Mouse (Mus musculus) liver, embryonic 16.5 days (tissue): ENCODE data around the gene Fabp6. TPM values are rescaled to one million over a fixed set of nuclear protein-coding genes. Genes with fewer than 3 reads are reported as not detected.

Experiments
- ATAC-seq: fragments of 200-750 bp; cut with Nextera tagmentation; 2 replicates; pipeline ENCODE4 v1.8.0; 2017; ENCODE audit warnings: low read depth, mild to moderate bottlenecking, moderate number of reproducible peaks, moderate library complexity
- H3K27ac ChIP-seq: fragments of 300-500 bp; sonication (generic); 2 replicates; pipeline ENCODE4 v1.5.1; 2014; ENCODE audit warnings: mild to moderate bottlenecking, low read length
- H3K27me3 ChIP-seq: fragments of 300-500 bp; sonication (generic); 2 replicates; pipeline ENCODE4 v1.6.1; 2014; ENCODE audit warnings: low read depth, low read length, mixed read lengths; ENCODE audit not compliant: control insufficient read depth, insufficient read depth
- H3K36me3 ChIP-seq: fragments of 300-500 bp; sonication (generic); 2 replicates; pipeline ENCODE4 v1.6.1; 2014; ENCODE audit warnings: mild to moderate bottlenecking; ENCODE audit not compliant: control insufficient read depth, insufficient read depth
- H3K4me1 ChIP-seq: fragments of 300-500 bp; sonication (generic); 2 replicates; pipeline ENCODE4 v1.6.1; 2014; ENCODE audit warnings: low read depth, low read length, mixed read lengths; ENCODE audit not compliant: control insufficient read depth
- H3K4me2 ChIP-seq: fragments of 300-500 bp; sonication (generic); 2 replicates; pipeline ENCODE4 v1.6.1; 2014; ENCODE audit warnings: low read depth, low read length, mixed read lengths
- H3K4me3 ChIP-seq: fragments of 300-500 bp; sonication (generic); 2 replicates; pipeline ENCODE4 v1.5.1; 2014; ENCODE audit warnings: low read depth, mild to moderate bottlenecking, low read length
- H3K9ac ChIP-seq: fragments of 300-500 bp; sonication (generic); 2 replicates; pipeline ENCODE4 v1.6.1; 2014; ENCODE audit warnings: low read depth, low read length
- H3K9me3 ChIP-seq: fragments of 300-500 bp; sonication (generic); replicated peaks from 2 replicates; pipeline ENCODE4 v1.6.1; 2016; ENCODE audit warnings: low read length; ENCODE audit not compliant: control insufficient read depth
- WGBS: fragments of 180-500 bp; shearing (Covaris S2); extraction: QIAGEN DNeasy Blood & Tissue Kit; methylation state at CpG from one replicate; pipeline ENCODE4 v1.1.7; 2014; ENCODE audit not compliant: insufficient replicate concordance; 5-methylcytosine and 5-hydroxymethylcytosine counted together
- polyA plus RNA-seq: library from polyadenylated mRNA; unstranded; fragments of >200 nt; fragmentation: Nextera tagmentation; extraction: Ambion mirVana; gene quantifications from 2 replicates; pipeline ENCODE4 v1.2.1, GENCODE M21; 2015

Fabp6 gene
- polyA plus RNA-seq, 1 experiment from 2014 or later: not detected

GRCm38 (mm10) chr11:43610006-43610661, 8.8 kb upstream of the Fabp6 start:
- Histone ChIP-seq H3K4me2 (no peak overlapping the region), H3K4me3 (no peak overlapping the region), H3K9ac (no peak overlapping the region), H3K4me1 (no peaks in the 10 kb centered on the region), H3K36me3 (no peaks in the 10 kb centered on the region), H3K27ac (no peak overlapping the region), H3K9me3 (no peaks in the 10 kb centered on the region), H3K27me3 (no peaks in the 10 kb centered on the region)
- 65% methylated on average over 10 of the region's 10 CpGs for WGBS
- no peak for ATAC-seq

GRCm38 (mm10) chr11:43608440-43608839, 7.1 kb upstream of the Fabp6 start:
- Histone ChIP-seq H3K4me3 (no peak overlapping the region), H3K9ac (no peak overlapping the region), H3K36me3 (no peaks in the 10 kb centered on the region), H3K27ac (no peak overlapping the region), H3K4me2 (no peak overlapping the region), H3K9me3 (no peaks in the 10 kb centered on the region), H3K4me1 (no peaks in the 10 kb centered on the region), H3K27me3 (no peaks in the 10 kb centered on the region)
- ATAC-seq: no peak
- 60% methylated on average over 3 of the region's 3 CpGs for WGBS

GRCm38 (mm10) chr11:43605859-43606258, 4.5 kb upstream of the Fabp6 start:
- Histone ChIP-seq H3K27ac (no peak overlapping the region), H3K36me3 (no peaks in the 10 kb centered on the region), H3K9ac (no peak overlapping the region), H3K4me1 (no peaks in the 10 kb centered on the region), H3K4me3 (no peak overlapping the region), H3K27me3 (no peaks in the 10 kb centered on the region), H3K9me3 (no peaks in the 10 kb centered on the region), H3K4me2 (no peak overlapping the region)
- 64% methylated on average over 6 of the region's 6 CpGs for WGBS
- ATAC-seq: no peak

DNA sequence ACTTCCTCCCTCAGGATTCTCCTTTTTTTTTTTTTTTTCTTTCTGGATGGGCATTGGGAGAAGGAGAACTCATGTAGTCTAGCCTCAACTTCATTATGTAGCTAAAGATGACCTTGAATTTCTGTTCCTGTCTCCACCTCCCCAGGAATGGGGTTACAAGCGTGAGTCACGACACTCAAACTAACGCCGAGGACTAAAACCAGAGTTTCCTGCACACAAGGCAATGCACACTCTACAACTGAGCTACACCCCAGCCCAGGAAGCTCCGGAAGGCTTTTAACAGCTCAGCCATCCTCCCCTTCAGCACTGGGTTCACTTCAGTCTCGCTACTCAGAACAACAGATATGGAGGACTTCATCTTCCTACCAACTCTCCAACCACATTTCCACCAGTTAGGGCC, 3.6 kb upstream of the Fabp6 start:
- no peak overlapping the region for H3K9ac ChIP-seq
- no peak for ATAC-seq
- H3K4me3 ChIP-seq: no peak overlapping the region
- H3K9me3 ChIP-seq: no peaks in the 10 kb centered on the region
- H3K27ac ChIP-seq: no peak overlapping the region
- no peak overlapping the region for H3K4me2 ChIP-seq
- no peaks in the 10 kb centered on the region for H3K4me1 ChIP-seq
- 51% methylated on average over 6 of the region's 6 CpGs for WGBS
- H3K27me3 ChIP-seq: no peaks in the 10 kb centered on the region
- no peaks in the 10 kb centered on the region for H3K36me3 ChIP-seq

- no peak overlapping the region for H3K4me3 ChIP-seq
- no peak for ATAC-seq
- no peak overlapping the region for H3K27ac ChIP-seq
- no peaks in the 10 kb centered on the region for H3K4me1 ChIP-seq
- H3K4me2 ChIP-seq: no peak overlapping the region
- H3K27me3 ChIP-seq: no peaks in the 10 kb centered on the region
- H3K36me3 ChIP-seq: no peaks in the 10 kb centered on the region
- no peak overlapping the region for H3K9ac ChIP-seq
- no peaks in the 10 kb centered on the region for H3K9me3 ChIP-seq
- 66% methylated on average over 2 of the region's 2 CpGs for WGBS
Measured at GRCm38 (mm10) chr11:43604207-43604606, 2.9 kb upstream of the Fabp6 start.

DNA sequence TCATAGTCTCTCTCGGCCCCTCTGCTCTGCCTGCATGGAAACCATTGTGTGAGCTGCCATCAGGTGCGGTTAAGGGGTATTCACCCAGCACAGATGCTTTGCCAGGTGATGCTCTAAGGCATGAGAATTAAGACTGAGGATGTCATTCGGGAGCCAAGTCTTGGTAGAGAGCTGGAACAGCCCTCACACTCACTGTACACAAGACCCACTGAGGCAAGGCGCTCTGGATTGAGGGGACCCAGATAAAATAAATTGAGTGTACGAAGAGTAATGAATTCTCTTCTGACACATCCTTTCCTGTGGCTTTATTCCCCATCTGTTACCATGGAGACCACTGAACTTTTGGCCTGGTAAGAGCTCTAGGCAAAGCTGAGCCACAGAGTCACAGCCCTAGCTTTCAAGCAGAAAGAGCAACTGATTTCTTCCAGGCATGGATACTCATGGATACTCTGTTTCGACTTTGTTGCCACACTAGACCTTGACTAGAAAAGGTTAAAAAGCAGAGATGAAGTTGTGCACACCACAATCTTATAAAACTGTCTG, 11.7 kb downstream of the Fabp6 start:
- ATAC-seq: no peak
- Histone ChIP-seq H3K9me3 (no peaks in the 10 kb centered on the region), H3K9ac (no peak overlapping the region), H3K4me3 (no peak overlapping the region), H3K36me3 (no peaks in the 10 kb centered on the region), H3K4me1 (no peaks in the 10 kb centered on the region), H3K27ac (no peak overlapping the region), H3K4me2 (no peak overlapping the region), H3K27me3 (no peaks in the 10 kb centered on the region)
- WGBS: 56% methylated on average over 6 of the region's 6 CpGs

DNA sequence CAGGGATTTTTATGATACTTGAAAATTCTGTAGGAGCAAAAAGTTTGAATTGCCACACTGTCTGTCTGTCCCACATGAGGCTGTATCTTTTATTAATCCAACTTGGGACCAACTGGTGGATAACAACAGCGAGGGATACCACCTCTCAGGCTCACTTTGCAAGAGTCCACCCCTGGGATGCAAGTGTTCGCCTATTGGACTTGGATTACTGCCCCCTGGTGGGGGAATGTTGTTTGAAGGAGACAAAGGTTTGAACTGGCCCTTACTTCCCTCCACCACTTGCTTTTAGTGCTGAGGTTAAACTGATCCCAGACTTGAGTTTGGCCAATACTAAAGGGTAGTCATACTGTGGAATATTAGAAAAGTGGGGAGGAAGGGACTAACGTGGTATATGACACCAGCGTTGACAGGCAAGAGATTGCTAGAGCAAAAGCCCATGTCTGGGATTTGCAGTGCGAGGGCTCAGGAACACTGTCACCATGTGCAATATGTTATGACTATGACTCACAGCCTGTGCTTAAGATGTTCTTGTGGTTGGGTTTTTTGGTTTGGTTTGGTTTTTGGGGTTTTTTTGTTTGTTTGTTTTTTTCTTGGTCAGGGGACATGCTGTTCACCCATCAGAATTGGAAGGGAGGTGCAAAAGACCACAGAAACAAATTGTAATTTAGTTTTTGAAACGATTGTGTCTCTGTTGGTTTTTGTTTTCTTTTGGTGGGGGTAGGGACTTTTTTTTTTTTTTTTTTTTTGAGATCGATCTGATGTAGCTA, 14.8 kb downstream of the Fabp6 start, which contains the start of gene 4933415A04Rik:
4933415A04Rik (plus strand) TSS at position 717 of the 767 bp plus-strand sequence.
- Histone ChIP-seq H3K9ac (no peak within 1 kb of the TSS), H3K4me2 (no peak within 1 kb of the TSS), H3K9me3 (no peaks in the 10 kb centered on the region), H3K27ac (no peak within 1 kb of the TSS), H3K36me3 (no peaks in the 10 kb centered on the region), H3K27me3 (no peaks in the 10 kb centered on the region), H3K4me3 (no peak within 1 kb of the TSS), H3K4me1 (no peaks in the 10 kb centered on the region)
- 55% methylated on average over 7 of the region's 7 CpGs for WGBS
- no peak for ATAC-seq

GRCm38 (mm10) chr11:43585211-43586005, 15.9 kb downstream of the Fabp6 start:
- H3K27ac ChIP-seq: no peak overlapping the region
- H3K4me3 ChIP-seq: no peak overlapping the region
- H3K4me1 ChIP-seq: no peaks in the 10 kb centered on the region
- H3K9me3 ChIP-seq: no peaks in the 10 kb centered on the region
- no peaks in the 10 kb centered on the region for H3K27me3 ChIP-seq
- no peak for ATAC-seq
- no peak overlapping the region for H3K9ac ChIP-seq
- H3K4me2 ChIP-seq: no peak overlapping the region
- WGBS: 80% methylated on average over 22 of the region's 22 CpGs
- H3K36me3 ChIP-seq: no peaks in the 10 kb centered on the region
